ENCODE assay signal across 25 mouse cellular contexts in the genomic region with DNA sequence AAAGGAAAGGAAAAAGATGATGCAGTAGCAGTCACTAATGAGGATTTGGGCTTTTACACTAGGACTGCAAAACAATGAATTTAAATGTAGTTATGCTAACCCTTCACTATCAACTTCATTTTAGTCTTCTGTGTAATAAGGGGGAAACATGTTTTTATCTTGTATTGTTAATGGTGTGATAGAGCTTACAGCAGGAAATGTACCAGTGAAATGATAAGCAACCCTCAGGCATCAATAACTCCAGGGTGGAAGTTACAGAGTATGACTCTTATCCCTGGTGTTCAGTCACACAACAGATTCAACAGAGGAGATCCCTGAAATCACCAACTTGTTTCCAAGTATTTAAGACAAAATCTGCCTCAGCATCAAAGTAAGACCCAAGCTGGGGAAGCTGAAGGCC.
"Had no signal": no experiment of that assay in that cellular context is flagged by ENCODE, and none has a peak within 500 bp of the region (broad histone marks: within the 10 kb centered on the region; RNA-seq: fewer than 3 reads in every experiment).

No protein-coding gene starts in this region.

- H3K27ac ChIP-seq: embryonic facial prominence, embryonic 10.5 days; embryonic facial prominence, embryonic 12.5 days; embryonic facial prominence, embryonic 13.5 days; embryonic facial prominence, embryonic 15.5 days; forebrain, embryonic 10.5 days; forebrain, embryonic 12.5 days; forebrain, embryonic 13.5 days; forebrain, embryonic 15.5 days; gastrocnemius, adult 2 months; heart, adult 2 months; heart, embryonic 10.5 days had no signal

- H3K4me1 ChIP-seq: embryonic facial prominence, embryonic 12.5 days; embryonic facial prominence, embryonic 13.5 days; embryonic facial prominence, embryonic 15.5 days; forebrain, embryonic 12.5 days; forebrain, embryonic 13.5 days; forebrain, embryonic 15.5 days; heart, embryonic 10.5 days had no signal

- H3K4me3 ChIP-seq: embryonic facial prominence, embryonic 10.5 days; embryonic facial prominence, embryonic 12.5 days; embryonic facial prominence, embryonic 13.5 days; embryonic facial prominence, embryonic 15.5 days; erythroblast, embryonic 14.5 days; forebrain, embryonic 10.5 days; forebrain, embryonic 12.5 days; forebrain, embryonic 13.5 days; forebrain, embryonic 15.5 days; gastrocnemius, adult 2 months; heart, adult 2 months; heart, embryonic 10.5 days had no signal

- DNase-seq: cerebellum, adult 9-10 months; cerebellum, adult 9-11 months; cerebellum, postnatal 10 days; cerebellum, postnatal 14 days; cerebellum, postnatal 25 days; cerebellum, postnatal 36 days; embryo, embryonic 11 days; forebrain, postnatal 0 days; gastrocnemius, adult 2 months; gastrocnemius, postnatal 10 days; gastrocnemius, postnatal 14 days; gastrocnemius, postnatal 25 days; gastrocnemius, postnatal 36 days; heart, adult 11 months; heart, adult 2 months had no signal

- H3K9me3 ChIP-seq: embryonic facial prominence, embryonic 12.5 days; embryonic facial prominence, embryonic 13.5 days; embryonic facial prominence, embryonic 15.5 days; forebrain, embryonic 10.5 days; forebrain, embryonic 12.5 days; forebrain, embryonic 13.5 days; forebrain, embryonic 15.5 days; heart, embryonic 10.5 days had no signal

- H3K27me3 ChIP-seq: embryonic facial prominence, embryonic 12.5 days; embryonic facial prominence, embryonic 13.5 days; embryonic facial prominence, embryonic 15.5 days; forebrain, embryonic 12.5 days; forebrain, embryonic 13.5 days; forebrain, embryonic 15.5 days had no signal

- H3K9ac ChIP-seq: embryonic facial prominence, embryonic 12.5 days; embryonic facial prominence, embryonic 13.5 days; embryonic facial prominence, embryonic 15.5 days; forebrain, embryonic 12.5 days; forebrain, embryonic 13.5 days; forebrain, embryonic 15.5 days; forebrain, postnatal 0 days had no signal

- H3K36me3 ChIP-seq: embryonic facial prominence, embryonic 10.5 days; embryonic facial prominence, embryonic 12.5 days; embryonic facial prominence, embryonic 13.5 days; embryonic facial prominence, embryonic 15.5 days; forebrain, embryonic 10.5 days; forebrain, embryonic 12.5 days; forebrain, embryonic 15.5 days; heart, embryonic 10.5 days had no signal
